ENCODE assay signal across 8 mouse cellular contexts in genomic region chr16:38653390-38653871, GRCm38 (mm10). TPM values are rescaled to one million over a fixed set of nuclear protein-coding genes. Genes with fewer than 3 reads are reported as not detected.
DNase-seq lines count a peak whose midpoint lies in the region; ATAC-seq and TF ChIP-seq lines count a peak whose summit lies in the region.

No protein-coding gene starts in this region.

- intact Hi-C loops in heart, postnatal 36 days (cut with DNase I): loop anchor here (2.0 kb wide), 1 partner anchor 21 kb away; no protein-coding TSS in a partner anchor

- H3K27me3 ChIP-seq in kidney, adult 2 months (replicated peaks; ENCODE audit: control insufficient read depth, insufficient read depth, low read length): no peaks in the 10 kb centered on the region
- peaks cover 60% of the 10 kb centered on the region for H3K27me3 ChIP-seq in liver, embryonic 12.5 days (replicated peaks)
- H3K27me3 ChIP-seq in stomach, embryonic 15.5 days (replicated peaks): no peaks in the 10 kb centered on the region

- H3K27ac ChIP-seq in kidney, adult 2 months (ENCODE audit: insufficient read depth, low read depth, low read length): peak overlapping the region; percentile 20; the same call in 1 of the 2 replicates
- no peak overlapping the region for H3K27ac ChIP-seq in liver, embryonic 12.5 days
- peak overlapping the region; percentile 61 for H3K27ac ChIP-seq in stomach, embryonic 15.5 days

- H3K4me1 ChIP-seq in kidney, adult 2 months (ENCODE audit: control insufficient read depth, insufficient read depth, low read length): peaks cover 7% of the 10 kb centered on the region; the same call in 1 of the 2 replicates
- peaks cover 16% of the 10 kb centered on the region for H3K4me1 ChIP-seq in liver, embryonic 12.5 days
- H3K4me1 ChIP-seq in stomach, embryonic 15.5 days: peaks cover 31% of the 10 kb centered on the region

- TF ChIP-seq POLR2A in kidney, adult 2 months (IDR thresholded peaks at IDR 0.05; ENCODE audit: low read depth, low read length): no peak

- 42% methylated on average over 10 of the region's 10 CpGs for WGBS in kidney, adult 2 months
- WGBS in liver, embryonic 12.5 days (ENCODE audit: insufficient replicate concordance): 2% methylated on average over 10 of the region's 10 CpGs
- WGBS in stomach, embryonic 15.5 days: 14% methylated on average over 10 of the region's 10 CpGs

- peak; percentile 41 for DNase-seq in kidney, adult 2 months
- DNase-seq in kidney, adult 18-20 months: no peak
- DNase-seq in c-Kit-positive CD71-positive TER-119-negative erythroid progenitor cells, embryonic 14.5 days (ENCODE audit: low read depth): peak; percentile 3
- DNase-seq in heart, postnatal 36 days: peak; percentile 55 to 60
- no peak for DNase-seq in frontal cortex, postnatal 14 days (ENCODE audit: low spot score in 2 of 2)

- H3K36me3 ChIP-seq in kidney, adult 2 months (ENCODE audit: control insufficient read depth, insufficient read depth, low read length): no peaks in the 10 kb centered on the region
- no peaks in the 10 kb centered on the region for H3K36me3 ChIP-seq in liver, embryonic 12.5 days
- no peaks in the 10 kb centered on the region for H3K36me3 ChIP-seq in stomach, embryonic 15.5 days

- H3K4me3 ChIP-seq in kidney, adult 2 months (ENCODE audit: insufficient read depth, low read depth, low read length): no peak overlapping the region
- H3K4me3 ChIP-seq in liver, embryonic 12.5 days: no peak overlapping the region
- H3K4me3 ChIP-seq in stomach, embryonic 15.5 days (replicated peaks): no peak overlapping the region

- peak; percentile 76 for ATAC-seq in liver, embryonic 12.5 days
- ATAC-seq in stomach, embryonic 15.5 days (ENCODE audit: insufficient read depth, low FRiP score, low read depth): peak; percentile 59
- ATAC-seq in erythroblast, adult 5-6 weeks (replicated peaks; ENCODE audit: low FRiP score, poor library complexity, severe bottlenecking): no peak

- H3K4me2 ChIP-seq in liver, embryonic 12.5 days: no peak overlapping the region
- peak overlapping the region; percentile 12; the same call in 1 of the 2 replicates for H3K4me2 ChIP-seq in stomach, embryonic 15.5 days

- H3K9me3 ChIP-seq in liver, embryonic 12.5 days (replicated peaks): no peaks in the 10 kb centered on the region
- no peaks in the 10 kb centered on the region for H3K9me3 ChIP-seq in stomach, embryonic 15.5 days

- no peak overlapping the region for H3K9ac ChIP-seq in liver, embryonic 12.5 days
- no peak overlapping the region for H3K9ac ChIP-seq in stomach, embryonic 15.5 days

- no peak for TF ChIP-seq CTCF in kidney, adult 2 months (conservative IDR thresholded peaks at IDR 0.05; ENCODE audit: insufficient read depth, insufficient read length, low read depth, low read length)

RNA-seq across cellular contexts. Expression of gene Arhgap31, which starts 59.6 kb away (rescaled TPM):
- polyA plus RNA-seq in kidney, adult 2 months (2012; rRNA removed): 5.8 and 6.9 TPM in 2 replicates
- 10 to 100 TPM; 37.4 to 43.5 TPM for total RNA-seq in heart, postnatal 36 days (2021)
- 3.5 and 4.0 TPM in 2 replicates for polyA plus RNA-seq in liver, embryonic 12.5 days (2016; fragmentation: Nextera tagmentation; extraction: Ambion mirVana)
- 9.8 and 10.1 TPM in 2 replicates for polyA plus RNA-seq in stomach, embryonic 15.5 days (2015; fragmentation: Nextera tagmentation; extraction: Ambion mirVana)
- total RNA-seq in erythroblast, adult 5-6 weeks (2015; ENCODE audit: low replicate concordance): 2.7 TPM in 2 replicates
- 2.0 and 2.3 TPM in 2 replicates for total RNA-seq in erythroblast, adult 5-6 weeks (2017; ENCODE audit: low replicate concordance)

Comparison
In these comparisons a context has a peak if more than half of its experiments do, and no peak if none do; other contexts are left out.
1. DNase-seq: peak in kidney, adult 2 months (single experiment), c-Kit-positive CD71-positive TER-119-negative erythroid progenitor cells, embryonic 14.5 days (single experiment) and heart, postnatal 36 days (2 of 2); none in kidney, adult 18-20 months (single experiment) and frontal cortex, postnatal 14 days (0 of 2).